ENCODE assay signal across 13 mouse cellular contexts in the genomic region with DNA sequence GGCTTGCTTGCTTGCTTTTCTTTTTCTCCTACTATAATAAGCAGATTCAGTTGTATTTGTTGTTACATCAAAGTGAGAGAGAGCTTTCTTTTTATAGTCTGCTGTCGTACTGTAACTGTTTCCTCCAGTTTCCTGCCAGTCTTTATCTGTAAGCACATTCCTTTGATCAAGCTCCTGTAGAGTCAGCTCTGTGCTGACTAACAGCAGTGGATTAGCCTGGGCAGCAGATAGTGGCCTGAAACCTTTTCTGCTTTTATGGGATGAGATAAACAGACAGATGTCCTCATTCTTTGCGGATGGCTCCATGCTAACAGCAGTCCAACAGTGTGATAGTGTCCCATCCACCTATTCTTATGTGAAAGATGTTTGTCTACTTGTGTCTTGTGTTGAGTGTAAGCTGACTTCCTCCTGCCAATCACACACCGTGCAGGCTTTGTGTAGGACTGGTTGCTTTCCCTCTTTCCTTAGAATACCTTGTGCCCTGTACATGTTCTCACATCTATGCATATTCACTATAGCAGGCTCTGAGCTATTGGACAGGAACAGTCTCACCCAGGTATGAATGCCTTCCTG.
DNase-seq lines count a peak whose midpoint lies in the region; ATAC-seq and TF ChIP-seq lines count a peak whose summit lies in the region.
"Had no signal": no experiment of that assay in that cellular context is flagged by ENCODE, and none has a peak within 500 bp of the region (broad histone marks: within the 10 kb centered on the region; RNA-seq: fewer than 3 reads in every experiment).

No protein-coding gene starts in this region.

- H3K9me3 ChIP-seq in MEL (replicated peaks; ENCODE audit: insufficient read depth, low read length) = no peaks in the 10 kb centered on the region
- H3K9me3 ChIP-seq in midbrain, embryonic 13.5 days = no peaks in the 10 kb centered on the region
- H3K9me3 ChIP-seq: embryonic facial prominence, embryonic 13.5 days had no signal

- no peak overlapping the region for H3K4me3 ChIP-seq in left cerebral cortex, adult 2 months
- H3K4me3 ChIP-seq in MEL (ENCODE audit: control insufficient read depth in 1 of 2, insufficient read depth in 1 of 2, low read depth in 2 of 2, low read length in 2 of 2) = peak overlapping the region; percentile 4 to 5; a peak in 2 of 4 replicates
- no peak overlapping the region for H3K4me3 ChIP-seq in cortical plate, adult 2 months (ENCODE audit: insufficient read depth, low read length)
- H3K4me3 ChIP-seq in midbrain, embryonic 13.5 days (replicated peaks) = no peak overlapping the region
- H3K4me3 ChIP-seq: embryonic facial prominence, embryonic 13.5 days had no signal

- WGBS in midbrain, embryonic 13.5 days = 88% methylated on average over 3 of the region's 3 CpGs

- H3K79me2 ChIP-seq in MEL (ENCODE audit: control insufficient read depth, insufficient read depth, low read length, poor library complexity) = no peaks in the 10 kb centered on the region

- no peaks in the 10 kb centered on the region for H3K27me3 ChIP-seq in MEL (ENCODE audit: control insufficient read depth in 1 of 2, insufficient read depth in 2 of 2, low read length in 2 of 2)
- no peaks in the 10 kb centered on the region for H3K27me3 ChIP-seq in midbrain, embryonic 13.5 days
- H3K27me3 ChIP-seq: embryonic facial prominence, embryonic 13.5 days had no signal

- peak overlapping the region; percentile 84 for H3K27ac ChIP-seq in left cerebral cortex, adult 2 months
- peak overlapping the region; percentile 91 for H3K27ac ChIP-seq in MEL (ENCODE audit: control insufficient read depth, low read depth, low read length)
- peak overlapping the region; percentile 21; the same call in 1 of the 2 replicates for H3K27ac ChIP-seq in cortical plate, adult 2 months (ENCODE audit: insufficient read depth, low read length)
- no peak overlapping the region for H3K27ac ChIP-seq in midbrain, embryonic 13.5 days
- H3K27ac ChIP-seq: embryonic facial prominence, embryonic 13.5 days had no signal

- peaks cover 20 to 21% of the 10 kb centered on the region in 2 experiments for H3K4me1 ChIP-seq in MEL (ENCODE audit: control insufficient read depth in 1 of 2, insufficient read depth in 2 of 2, low read length in 2 of 2)
- H3K4me1 ChIP-seq in cortical plate, adult 2 months (ENCODE audit: control insufficient read depth, insufficient read depth, low read length) = peaks cover 6% of the 10 kb centered on the region
- H3K4me1 ChIP-seq in midbrain, embryonic 13.5 days (replicated peaks) = no peaks in the 10 kb centered on the region
- H3K4me1 ChIP-seq: embryonic facial prominence, embryonic 13.5 days had no signal

- peak; percentile 100 for TF ChIP-seq EP300 in MEL (IDR thresholded peaks at IDR 0.05; ENCODE audit: low read depth in 1 of 2, low read length in 2 of 2)

- peak; percentile 98 for ATAC-seq in megakaryocyte-erythroid progenitor cell, adult 5-6 weeks (replicated peaks; ENCODE audit: low FRiP score, low TSS enrichment, poor library complexity, severe bottlenecking)
- no peak for ATAC-seq in midbrain, embryonic 13.5 days

- DNase-seq in left cerebral cortex, adult 2 months (ENCODE audit: extremely low spot score in 1 of 2, low spot score in 2 of 2) = no peak
- DNase-seq in left cerebral cortex, adult 18-20 months (ENCODE audit: low spot score in 2 of 2) = no peak
- DNase-seq in MEL (ENCODE audit: low read depth, low spot score) = peak; percentile 95
- DNase-seq in embryo, embryonic 10 days (ENCODE audit: low spot score) = no peak
- no peak for DNase-seq in lung, adult 18-20 months
- DNase-seq: cerebellum, adult 9-11 months; heart, postnatal 14 days; kidney, adult 2 months; left cerebral cortex, postnatal 4 days had no signal

- peaks cover 0 to 31% of the 10 kb centered on the region in 2 experiments; a peak in 3 of 4 replicates for H3K36me3 ChIP-seq in MEL (ENCODE audit: control insufficient read depth in 1 of 2, insufficient read depth in 2 of 2, low read length in 2 of 2)
- peaks cover 66% of the 10 kb centered on the region for H3K36me3 ChIP-seq in midbrain, embryonic 13.5 days

- TF ChIP-seq POLR2A in MEL (IDR thresholded peaks at IDR 0.05; ENCODE audit: control insufficient read depth in 1 of 2, insufficient read depth in 1 of 2, low read depth in 1 of 2, low read length in 2 of 2, poor library complexity in 1 of 2) = no peak
- TF ChIP-seq POLR2A in cortical plate, adult 2 months (IDR thresholded peaks at IDR 0.05; ENCODE audit: extremely low read depth, insufficient read depth, low read length) = no peak

- no peak for TF ChIP-seq CTCF in left cerebral cortex, adult 2 months (IDR thresholded peaks at IDR 0.05)
- TF ChIP-seq CTCF in MEL (IDR thresholded peaks at IDR 0.05 in 2 of 3, conservative IDR thresholded peaks at IDR 0.05 in 1 of 3; ENCODE audit: control insufficient read depth in 1 of 3, insufficient read depth in 1 of 3, low read depth in 2 of 3, low read length in 3 of 3, poor library complexity in 1 of 3, severe bottlenecking in 1 of 3) = no peak
- TF ChIP-seq CTCF in cortical plate, adult 2 months (IDR thresholded peaks at IDR 0.05; ENCODE audit: extremely low read depth, insufficient read depth, low read length) = no peak

- H3K9ac ChIP-seq in MEL (ENCODE audit: control insufficient read depth, low read depth, low read length, poor library complexity, severe bottlenecking) = peak overlapping the region; percentile 33
- H3K9ac ChIP-seq in midbrain, embryonic 13.5 days (replicated peaks) = no peak overlapping the region
- H3K9ac ChIP-seq: embryonic facial prominence, embryonic 13.5 days had no signal

- intact Hi-C loops in left cerebral cortex, adult 2 months (cut with DNase I) = loop anchor here (1.0 to 2.0 kb wide), 2 partner anchors 41 to 68 kb away; partner anchors contain the start of gene Ywhah

- TF ChIP-seq RAD21 in MEL (IDR thresholded peaks at IDR 0.05; ENCODE audit: low read depth, low read length) = no peak

- no peak overlapping the region for H3K4me2 ChIP-seq in midbrain, embryonic 13.5 days (replicated peaks)
- H3K4me2 ChIP-seq: embryonic facial prominence, embryonic 13.5 days had no signal

TF ChIP-seq in MEL, 35 proteins besides CTCF, POLR2A, EP300 and RAD21 (continues in another document):
- peak; percentile 93 for TF ChIP-seq RCOR1 (IDR thresholded peaks at IDR 0.05; ENCODE audit: low read depth, low read length)
- TF ChIP-seq MAZ (IDR thresholded peaks at IDR 0.05; ENCODE audit: low read depth, low read length) = no peak
- peak; percentile 90 for TF ChIP-seq MYB (IDR thresholded peaks at IDR 0.05; ENCODE audit: low read depth, low read length)
- TF ChIP-seq ETS1 (IDR thresholded peaks at IDR 0.05; ENCODE audit: low read depth, low read length) = peak; percentile 98
- TF ChIP-seq JUND (IDR thresholded peaks at IDR 0.05; ENCODE audit: low read depth, low read length) = peak; percentile 77; the same call in 1 of the 2 replicates
- peak; percentile 66 for TF ChIP-seq MXI1 (IDR thresholded peaks at IDR 0.05; ENCODE audit: low read depth, low read length)
- TF ChIP-seq CHD2 (IDR thresholded peaks at IDR 0.05; ENCODE audit: low read length) = no peak
- TF ChIP-seq NRF1 (IDR thresholded peaks at IDR 0.05; ENCODE audit: insufficient read depth, low read depth, low read length, poor library complexity, severe bottlenecking) = no peak
- no peak for TF ChIP-seq E2F4 (IDR thresholded peaks at IDR 0.05; ENCODE audit: borderline replicate concordance, low read depth, low read length)
- peak; percentile 99 for TF ChIP-seq GATA1 (IDR thresholded peaks at IDR 0.05; ENCODE audit: low read depth, low read length)
- no peak for TF ChIP-seq GABPA (IDR thresholded peaks at IDR 0.05; ENCODE audit: low read depth, low read length)
- TF ChIP-seq ZKSCAN1 (IDR thresholded peaks at IDR 0.05; ENCODE audit: low read depth, low read length) = no peak
- no peak for TF ChIP-seq POLR2AphosphoS5 (IDR thresholded peaks at IDR 0.05; ENCODE audit: borderline replicate concordance, low read depth, low read length)
- no peak for TF ChIP-seq USF1 (IDR thresholded peaks at IDR 0.05; ENCODE audit: low read depth, low read length)
- 0 out of 2 replicates have a peak, but pooled peaks have one; percentile 39 for TF ChIP-seq HCFC1 (IDR thresholded peaks at IDR 0.05; ENCODE audit: low read depth, low read length)
- TF ChIP-seq UBTF (IDR thresholded peaks at IDR 0.05; ENCODE audit: borderline replicate concordance, insufficient read depth, low read depth, low read length) = 0 out of 2 replicates have a peak, but pooled peaks have one; percentile 58
- TF ChIP-seq USF2 (IDR thresholded peaks at IDR 0.05; ENCODE audit: borderline replicate concordance in 1 of 2, insufficient read depth in 1 of 2, low read depth in 1 of 2, low read length in 2 of 2) = no peak
- no peak for TF ChIP-seq CHD1 (IDR thresholded peaks at IDR 0.05; ENCODE audit: low read depth, low read length)
- TF ChIP-seq MAX (IDR thresholded peaks at IDR 0.05; ENCODE audit: low read length) = peak; percentile 79
- TF ChIP-seq SIN3A (IDR thresholded peaks at IDR 0.05; ENCODE audit: low read length) = peak; percentile 84
- no peak for TF ChIP-seq ZC3H11A (IDR thresholded peaks at IDR 0.05; ENCODE audit: low read depth, low read length)
- no peak for TF ChIP-seq NELFE (IDR thresholded peaks at IDR 0.05; ENCODE audit: low read depth, low read length)
- TF ChIP-seq ELF1 (IDR thresholded peaks at IDR 0.05; ENCODE audit: low read depth, low read length) = no peak
- TF ChIP-seq TCF12 (IDR thresholded peaks at IDR 0.05; ENCODE audit: low read depth, low read length) = peak; percentile 99
- TF ChIP-seq POLR2AphosphoS2 (IDR thresholded peaks at IDR 0.05; ENCODE audit: low read length) = no peak
- TF ChIP-seq ZNF384 (IDR thresholded peaks at IDR 0.05; ENCODE audit: low read depth, low read length) = no peak
- no peak for TF ChIP-seq SMC3 (IDR thresholded peaks at IDR 0.05; ENCODE audit: low read depth, low read length)
- TF ChIP-seq MEF2A (IDR thresholded peaks at IDR 0.05; ENCODE audit: extremely low read depth, insufficient replicate concordance, low read depth, low read length, poor library complexity, severe bottlenecking) = peak; percentile 85; the same call in 1 of the 2 replicates
- peak; percentile 62; the same call in 1 of the 2 replicates for TF ChIP-seq MAFK (IDR thresholded peaks at IDR 0.05; ENCODE audit: borderline replicate concordance, low read depth, low read length)
- TF ChIP-seq KAT2A (conservative IDR thresholded peaks at IDR 0.05; ENCODE audit: low read depth, low read length) = no peak
- TF ChIP-seq BHLHE40 (IDR thresholded peaks at IDR 0.05; ENCODE audit: borderline replicate concordance, low read depth, low read length) = peak; percentile 59; the same call in 1 of the 2 replicates
- no peak for TF ChIP-seq ZMIZ1 (IDR thresholded peaks at IDR 0.05; ENCODE audit: low read depth, low read length)
- TF ChIP-seq TBP (IDR thresholded peaks at IDR 0.05; ENCODE audit: low read depth, low read length) = peak; percentile 80
- peak; percentile 97 for TF ChIP-seq TAL1 (IDR thresholded peaks at IDR 0.05; ENCODE audit: low read length)

Comparison
In these comparisons a context has a peak if more than half of its experiments do, and no peak if none do; other contexts are left out.
1. H3K4me3 ChIP-seq: peak in MEL (2 of 2); none in left cerebral cortex, adult 2 months (single experiment), cortical plate, adult 2 months (single experiment) and midbrain, embryonic 13.5 days (single experiment).